Mouse (Mus musculus) hindbrain, postnatal 0 days (tissue): ENCODE data around the gene Afp. TPM values are rescaled to one million over a fixed set of nuclear protein-coding genes. Genes with fewer than 3 reads are reported as not detected.
A peak's percentile ranks its signal among the peaks of the same experiment; 100 is the strongest.

Experiments
- ATAC-seq: fragments of 200-750 bp; cut with Nextera tagmentation; 2 replicates; pipeline ENCODE4 v1.8.0; 2017; ENCODE audit warnings: mild to moderate bottlenecking, moderate TSS enrichment, moderate library complexity
- DNase-seq: peaks from one replicate; pipeline ENCODE4 v3.0.0-alpha.2; 2015; ENCODE audit warnings: low spot score
- H3K27ac ChIP-seq: fragments of 300-500 bp; sonication (generic); 2 replicates; pipeline ENCODE4 v1.5.1; 2014; ENCODE audit warnings: mild to moderate bottlenecking
- H3K27me3 ChIP-seq: fragments of 300-500 bp; sonication (generic); 2 replicates; pipeline ENCODE4 v1.6.1; 2014; ENCODE audit warnings: low read length, mixed read lengths; ENCODE audit not compliant: insufficient read depth
- H3K36me3 ChIP-seq: fragments of 300-500 bp; sonication (generic); 2 replicates; pipeline ENCODE4 v1.6.1; 2014; ENCODE audit warnings: low read length, mixed read lengths; ENCODE audit not compliant: insufficient read depth
- H3K4me1 ChIP-seq: fragments of 300-500 bp; sonication (generic); 2 replicates; pipeline ENCODE4 v1.6.1; 2014; ENCODE audit warnings: antibody characterized with exemption, low read length, mixed read lengths; ENCODE audit not compliant: insufficient read depth
- H3K4me2 ChIP-seq: fragments of 300-500 bp; sonication (generic); 2 replicates; pipeline ENCODE4 v1.6.1; 2014; ENCODE audit warnings: low read depth, mild to moderate bottlenecking, low read length, moderate library complexity, mixed read lengths
- H3K4me3 ChIP-seq: fragments of 300-500 bp; sonication (generic); 2 replicates; pipeline ENCODE4 v1.5.1; 2014; ENCODE audit warnings: low read length
- H3K9ac ChIP-seq: fragments of 300-500 bp; sonication (generic); replicated peaks from 2 replicates; pipeline ENCODE4 v1.6.1; 2014; ENCODE audit warnings: mild to moderate bottlenecking, low read length, moderate library complexity, mixed read lengths
- H3K9me3 ChIP-seq: fragments of 300-500 bp; sonication (generic); 2 replicates; pipeline ENCODE4 v1.6.1; 2016; ENCODE audit warnings: low read length, mixed read lengths
- CTCF ChIP-seq: IDR thresholded peaks from 2 replicates; pipeline ENCODE4 v1.5.1; 2016; ENCODE audit warnings: antibody characterized with exemption, control low read depth, low read depth
- WGBS: fragments of 180-500 bp; shearing (Covaris S2); extraction: QIAGEN DNeasy Blood & Tissue Kit; methylation state at CpG from one replicate; pipeline ENCODE4 v1.1.7; 2014; 5-methylcytosine and 5-hydroxymethylcytosine counted together
- polyA plus RNA-seq: library from polyadenylated mRNA; unstranded; fragments of >200 nt; fragmentation: Nextera tagmentation; extraction: Ambion mirVana; gene quantifications from 2 replicates; pipeline ENCODE4 v1.2.1, GENCODE M21; 2015
- total RNA-seq: library from RNA; depleted of rRNA; stranded (reverse); fragments of >200 nt; gene quantifications from 2 replicates; pipeline ENCODE4 v1.2.3, GENCODE M21; 2014

Afp gene
- total and polyA plus RNA-seq, 2 experiments from 2014 or later: 0.99 to 1.2 TPM

- DNase-seq (no peak), ATAC-seq (no peak)
- no peak overlapping the region for H3K4me3 ChIP-seq
- 87% methylated on average over 5 of the region's 5 CpGs for WGBS
- H3K27ac ChIP-seq: no peak overlapping the region
- no peak for TF ChIP-seq CTCF
- no peak overlapping the region for H3K9ac ChIP-seq
- H3K36me3 ChIP-seq: no peaks in the 10 kb centered on the region
- H3K27me3 ChIP-seq: no peaks in the 10 kb centered on the region
- no peaks in the 10 kb centered on the region for H3K9me3 ChIP-seq
- H3K4me1 ChIP-seq: no peaks in the 10 kb centered on the region
- H3K4me2 ChIP-seq: no peak overlapping the region
These were observed 11.2 kb downstream of the Afp start for GRCm38 (mm10) chr5:90501752-90502151.

DNA sequence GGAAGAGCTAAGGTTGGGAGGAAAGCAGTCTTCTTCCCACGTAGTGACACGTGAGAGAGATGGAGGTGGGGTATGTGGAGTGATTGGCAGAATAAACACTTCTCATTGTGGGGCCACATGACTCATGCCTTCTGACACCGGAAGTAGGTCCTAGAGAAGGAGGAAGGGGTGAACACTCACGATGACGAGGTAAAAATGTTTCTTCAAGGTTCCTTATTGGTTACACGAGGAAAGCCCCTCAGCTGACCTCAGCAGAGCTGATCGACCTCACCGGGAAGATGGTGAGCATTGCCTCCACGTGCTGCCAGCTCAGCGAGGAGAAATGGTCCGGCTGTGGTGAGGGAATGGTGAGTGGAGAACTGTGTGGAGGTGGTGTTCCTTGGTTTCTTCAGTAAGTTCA lies 14.2 kb downstream of the Afp start:
- no peak for TF ChIP-seq CTCF
- H3K36me3 ChIP-seq: no peaks in the 10 kb centered on the region

GRCm38 (mm10) chr5:90506507-90506906 lies 16.0 kb downstream of the Afp start:
- ATAC-seq (no peak), DNase-seq (peak; percentile 25)
- Histone ChIP-seq H3K27me3 (no peaks in the 10 kb centered on the region), H3K4me2 (no peak overlapping the region), H3K9me3 (no peaks in the 10 kb centered on the region), H3K4me1 (no peaks in the 10 kb centered on the region), H3K9ac (no peak overlapping the region), H3K27ac (no peak overlapping the region), H3K4me3 (no peak overlapping the region), H3K36me3 (no peaks in the 10 kb centered on the region)
- WGBS: 56% methylated on average over 2 of the region's 2 CpGs
- no peak for TF ChIP-seq CTCF

More for the DNA sequence above, 14.2 kb downstream of the Afp start:
- DNase-seq (no peak), ATAC-seq (no peak)
- Histone ChIP-seq H3K27me3 (no peaks in the 10 kb centered on the region), H3K9me3 (no peaks in the 10 kb centered on the region), H3K27ac (no peak overlapping the region), H3K4me3 (no peak overlapping the region), H3K9ac (no peak overlapping the region), H3K4me1 (no peaks in the 10 kb centered on the region), H3K4me2 (no peak overlapping the region)
- WGBS: 80% methylated on average over 11 of the region's 11 CpGs

DNA sequence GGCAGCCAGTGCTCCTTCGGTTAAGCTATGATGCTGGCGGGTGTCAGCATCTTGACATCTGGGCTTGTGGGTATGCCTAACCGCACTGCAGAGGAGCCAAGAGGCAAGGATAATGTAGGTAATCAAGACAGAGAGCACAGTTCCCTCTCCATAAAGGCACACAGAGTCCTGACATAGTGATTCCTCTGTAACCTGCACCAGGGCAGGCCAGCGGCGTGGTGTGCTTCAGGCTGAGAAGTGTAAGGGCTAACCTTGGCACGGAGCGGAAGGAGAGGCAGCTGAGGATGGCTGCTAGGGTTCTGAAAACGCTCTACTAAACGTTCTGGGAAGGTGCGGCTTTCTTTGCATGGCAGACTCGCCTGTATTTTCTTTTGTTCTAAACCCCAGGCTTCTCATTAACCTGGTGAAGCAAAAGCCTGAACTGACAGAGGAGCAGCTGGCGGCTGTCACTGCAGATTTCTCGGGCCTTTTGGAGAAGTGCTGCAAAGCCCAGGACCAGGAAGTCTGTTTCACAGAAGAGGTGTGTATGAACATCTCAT lies 16.9 kb downstream of the Afp start:
- DNase-seq (peak; percentile 72), ATAC-seq (peak; percentile 87)
- Histone ChIP-seq H3K9me3 (no peaks in the 10 kb centered on the region), H3K27me3 (no peaks in the 10 kb centered on the region), H3K9ac (peak overlapping the region; percentile 30; the same call in 1 of the 2 replicates), H3K4me1 (no peaks in the 10 kb centered on the region), H3K27ac (peak overlapping the region; percentile 65; the same call in 1 of the 2 replicates), H3K4me3 (no peak overlapping the region), H3K36me3 (no peaks in the 10 kb centered on the region), H3K4me2 (no peak overlapping the region)
- TF ChIP-seq CTCF: no peak
- WGBS: 35% methylated on average over 13 of the region's 13 CpGs

DNA sequence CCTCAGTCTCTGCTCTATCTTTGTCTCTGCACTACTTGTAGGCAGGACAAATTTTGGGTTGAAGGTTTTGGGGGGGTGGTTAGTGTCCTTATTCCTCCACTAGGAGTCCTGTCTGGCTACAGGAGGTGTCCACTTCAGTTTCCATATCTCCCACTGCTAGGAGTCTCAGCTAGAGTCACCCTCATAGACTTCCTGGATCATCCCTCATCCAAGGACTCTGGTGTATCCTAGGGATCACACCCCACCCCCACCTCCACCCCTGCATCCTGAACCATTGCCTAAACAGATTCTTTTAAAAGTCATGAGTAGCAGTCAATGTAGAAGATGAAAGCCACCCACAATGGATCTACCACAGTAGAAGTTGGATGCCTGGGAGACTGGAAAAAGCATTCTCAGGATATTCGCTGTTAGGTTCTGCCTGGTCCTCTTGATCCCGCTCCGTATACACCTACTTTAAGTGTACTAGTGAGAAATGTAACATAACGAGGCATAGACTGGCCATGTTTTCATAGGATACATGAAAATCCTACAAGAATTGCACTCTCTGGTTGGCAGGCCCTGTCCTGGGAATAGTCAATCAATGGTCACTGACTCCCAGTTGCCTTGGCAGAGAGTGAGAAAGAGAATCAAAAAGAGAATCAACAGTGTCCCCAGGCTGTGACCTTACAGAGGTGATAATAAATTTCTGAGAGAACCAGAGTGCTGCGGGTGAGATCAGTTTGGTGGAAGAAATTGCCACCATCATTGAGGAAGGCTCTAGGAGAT lies 19.5 kb downstream of the Afp start:
- 94% methylated on average over 5 of the region's 5 CpGs for WGBS
- Histone ChIP-seq H3K27me3 (no peaks in the 10 kb centered on the region), H3K36me3 (no peaks in the 10 kb centered on the region), H3K9me3 (no peaks in the 10 kb centered on the region), H3K4me2 (no peak overlapping the region), H3K27ac (no peak overlapping the region), H3K9ac (no peak overlapping the region), H3K4me1 (no peaks in the 10 kb centered on the region), H3K4me3 (no peak overlapping the region)
- DNase-seq (no peak), ATAC-seq (no peak)
- no peak for TF ChIP-seq CTCF

GRCm38 (mm10) chr5:90512288-90512955 lies 21.9 kb downstream of the Afp start:
- DNase-seq (no peak), ATAC-seq (no peak)
- Histone ChIP-seq H3K9ac (no peak overlapping the region), H3K4me2 (no peak overlapping the region), H3K4me1 (no peaks in the 10 kb centered on the region), H3K27me3 (no peaks in the 10 kb centered on the region), H3K36me3 (no peaks in the 10 kb centered on the region), H3K27ac (no peak overlapping the region), H3K4me3 (no peak overlapping the region), H3K9me3 (no peaks in the 10 kb centered on the region)
- WGBS: 81% methylated on average over 6 of the region's 6 CpGs
- TF ChIP-seq CTCF: no peak

DNA sequence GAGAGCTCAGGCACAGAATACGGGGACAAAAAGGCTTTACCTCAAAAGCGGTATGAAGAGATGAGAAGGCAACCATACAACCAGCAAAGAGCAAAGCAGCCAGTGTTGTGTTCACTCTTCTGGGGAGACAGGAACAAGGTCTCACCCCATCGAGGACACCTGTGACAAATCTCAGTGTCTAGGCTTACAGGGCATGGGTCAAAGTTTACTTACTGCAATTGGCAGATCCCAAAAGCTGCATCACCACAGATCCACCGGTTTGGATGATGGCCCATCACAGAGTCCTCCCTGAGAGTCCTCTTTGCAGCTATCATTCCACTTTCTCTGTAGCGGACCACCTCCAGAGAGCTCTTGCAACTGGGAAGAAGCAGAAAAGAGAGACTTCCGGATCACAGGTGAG lies 25.0 kb downstream of the Afp start:
- no peak overlapping the region for H3K4me2 ChIP-seq
- no peak for DNase-seq
- no peaks in the 10 kb centered on the region for H3K4me1 ChIP-seq
- no peaks in the 10 kb centered on the region for H3K27me3 ChIP-seq
- WGBS: 89% methylated on average over 6 of the region's 6 CpGs
- no peak for TF ChIP-seq CTCF
- no peak overlapping the region for H3K4me3 ChIP-seq
- H3K9ac ChIP-seq: no peak overlapping the region
- no peak overlapping the region for H3K27ac ChIP-seq
- H3K36me3 ChIP-seq: no peaks in the 10 kb centered on the region
- no peak for ATAC-seq
- H3K9me3 ChIP-seq: no peaks in the 10 kb centered on the region
